Mouse (Mus musculus) forebrain, embryonic 10.5 days (tissue): ENCODE results near the gene Gpsm3. TPM values are rescaled to one million over a fixed set of nuclear protein-coding genes. Genes with fewer than 3 reads are reported as not detected.

ENCODE experiments used
- DNase-seq: peaks from one replicate; pipeline ENCODE4 v3.0.0-alpha.2; 2017; ENCODE audit warnings: low spot score; ENCODE audit errors: extremely low spot score
- H3K27ac ChIP-seq: fragments of 300-500 bp; sonication (generic); 2 replicates; pipeline ENCODE4 v1.5.1; 2016; ENCODE audit warnings: mild to moderate bottlenecking
- H3K27me3 ChIP-seq: fragments of 300-500 bp; sonication (generic); 2 replicates; pipeline ENCODE4 v1.6.1; 2016; ENCODE audit warnings: mild to moderate bottlenecking; ENCODE audit not compliant: poor library complexity, severe bottlenecking
- H3K36me3 ChIP-seq: fragments of 300-500 bp; sonication (generic); replicated peaks from 2 replicates; pipeline ENCODE4 v1.6.1; 2016; ENCODE audit warnings: mild to moderate bottlenecking, moderate library complexity
- H3K4me1 ChIP-seq: fragments of 300-500 bp; sonication (generic); 2 replicates; pipeline ENCODE4 v1.6.1; 2016
- H3K4me3 ChIP-seq: fragments of 300-500 bp; sonication (generic); 2 replicates; pipeline ENCODE4 v1.5.1; 2016; ENCODE audit warnings: mild to moderate bottlenecking, moderate library complexity
- H3K9me3 ChIP-seq: fragments of 300-500 bp; sonication (generic); 2 replicates; pipeline ENCODE4 v1.6.1; 2016; ENCODE audit warnings: mild to moderate bottlenecking, moderate library complexity
- WGBS: fragments of 180-500 bp; shearing (Covaris S2); methylation state at CpG from one replicate; pipeline ENCODE4 v1.1.7; 2016; 5-methylcytosine and 5-hydroxymethylcytosine counted together
- polyA plus RNA-seq: library from polyadenylated mRNA; unstranded; fragments of >200 nt; fragmentation: Nextera tagmentation; extraction: Ambion mirVana; gene quantifications from 2 replicates; pipeline ENCODE4 v1.2.1, GENCODE M21; 2016

Gene Gpsm3
- polyA plus RNA-seq, 1 experiment from 2014 or later: 5.9 TPM

DNA sequence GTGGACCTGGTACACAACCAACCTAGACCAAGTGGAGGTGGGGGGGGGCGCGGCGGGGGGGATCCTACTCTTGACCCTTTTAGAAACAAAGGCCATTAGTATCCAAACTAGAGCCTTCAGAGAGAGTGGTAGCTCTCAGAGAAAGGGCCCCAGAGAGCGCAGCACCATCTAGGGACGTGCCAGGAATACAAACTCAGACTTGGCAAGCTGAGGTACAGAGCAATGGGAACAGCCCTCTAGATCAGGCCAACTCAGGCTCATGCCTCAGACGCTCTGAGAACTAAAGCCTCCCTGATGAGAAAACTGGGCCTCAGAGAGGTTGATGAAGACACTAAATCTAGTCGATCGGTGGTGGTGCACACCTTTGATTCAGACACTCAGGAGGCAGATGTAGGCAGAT lies 4.5 kb upstream of the Gpsm3 start:
- H3K27ac ChIP-seq: peak overlapping the region; percentile 98
- H3K4me1 ChIP-seq: peaks cover 59% of the 10 kb centered on the region
- WGBS: 90% methylated on average over 8 of the region's 8 CpGs
- H3K36me3 ChIP-seq: no peaks in the 10 kb centered on the region
- no peak for DNase-seq
- H3K27me3 ChIP-seq: no peaks in the 10 kb centered on the region
- H3K4me3 ChIP-seq: peak overlapping the region; percentile 78; the same call in 1 of the 2 replicates
- H3K9me3 ChIP-seq: no peaks in the 10 kb centered on the region

DNA sequence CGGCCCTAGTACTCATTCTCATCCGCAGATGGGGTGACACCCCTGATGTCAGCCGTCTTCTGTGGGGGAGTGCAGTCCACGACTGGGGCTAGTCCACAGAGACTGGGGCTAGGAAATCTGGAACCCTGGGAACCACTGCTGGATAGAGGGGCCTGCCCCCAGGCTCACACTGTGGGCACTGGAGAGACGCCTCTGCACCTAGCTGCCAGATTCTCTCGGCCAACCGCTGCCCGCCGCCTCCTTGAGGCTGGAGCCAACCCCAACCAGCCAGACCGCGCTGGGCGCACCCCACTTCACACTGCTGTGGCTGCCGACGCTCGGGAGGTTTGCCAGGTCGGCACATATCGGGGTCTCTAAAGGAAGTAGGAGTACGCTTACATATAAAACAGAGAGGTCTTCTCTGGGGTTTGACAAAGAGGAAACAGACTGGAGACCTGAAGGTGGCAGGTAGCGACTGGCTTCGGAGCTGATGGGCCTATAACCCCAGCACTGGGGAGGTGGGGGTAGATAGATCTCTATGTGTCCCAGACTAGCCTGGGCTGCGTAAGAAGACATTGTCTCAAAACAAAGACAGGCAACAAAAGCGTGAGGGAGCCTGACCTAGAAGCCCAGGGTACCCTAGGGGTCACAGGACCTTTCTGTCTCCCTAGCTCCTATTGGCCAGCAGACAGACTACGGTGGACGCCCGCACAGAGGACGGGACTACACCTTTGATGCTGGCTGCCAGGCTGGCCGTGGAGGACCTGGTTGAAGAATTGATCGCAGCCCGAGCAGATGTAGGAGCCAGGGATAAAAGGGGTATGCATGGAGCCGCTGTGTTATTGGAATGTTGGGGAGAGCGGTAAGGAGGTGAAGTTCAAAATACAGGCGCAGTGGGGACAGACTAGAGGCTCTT lies 3.5 kb upstream of the Gpsm3 start:
- Histone ChIP-seq H3K4me3 (peak overlapping the region; percentile 78), H3K36me3 (no peaks in the 10 kb centered on the region), H3K27me3 (no peaks in the 10 kb centered on the region), H3K9me3 (no peaks in the 10 kb centered on the region), H3K4me1 (peaks cover 69% of the 10 kb centered on the region), H3K27ac (peak overlapping the region; percentile 98)
- no peak for DNase-seq
- WGBS: 20% methylated on average over 32 of the region's 32 CpGs

DNA sequence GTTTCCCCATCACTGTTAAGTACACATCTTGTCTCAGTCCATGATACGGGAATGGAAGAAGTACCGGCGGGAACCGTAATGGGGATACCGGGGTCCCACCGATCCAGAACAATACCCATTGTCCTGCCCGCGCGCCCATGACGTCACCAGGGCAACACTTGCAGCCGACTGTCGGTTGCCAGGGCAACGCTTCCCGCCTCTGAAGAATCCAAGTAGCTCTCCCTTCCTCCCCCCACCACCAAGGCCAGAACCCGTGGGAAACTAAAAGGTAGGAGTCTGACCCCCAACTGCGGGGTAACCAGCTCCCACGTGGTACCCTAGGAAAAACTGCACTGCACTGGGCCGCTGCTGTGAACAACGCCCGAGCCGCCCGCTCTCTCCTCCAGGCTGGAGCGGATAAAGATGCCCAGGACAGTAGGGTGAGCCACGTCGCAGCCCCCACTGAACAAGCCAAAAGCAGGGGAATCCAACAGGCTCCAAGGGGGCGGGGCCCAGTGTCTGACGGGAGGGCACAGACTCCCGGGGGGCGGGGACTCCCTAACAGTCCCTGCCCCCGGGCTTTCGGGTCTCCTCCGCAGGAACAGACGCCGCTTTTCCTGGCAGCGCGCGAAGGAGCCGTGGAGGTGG lies 2.7 kb upstream of the Gpsm3 start:
- Histone ChIP-seq H3K9me3 (no peaks in the 10 kb centered on the region), H3K4me3 (peak overlapping the region; percentile 78), H3K36me3 (no peaks in the 10 kb centered on the region), H3K27ac (peak overlapping the region; percentile 98), H3K4me1 (peaks cover 76% of the 10 kb centered on the region), H3K27me3 (no peaks in the 10 kb centered on the region)
- peak; percentile 93 for DNase-seq
- WGBS: under 1% methylated on average over 38 of the region's 38 CpGs

DNA sequence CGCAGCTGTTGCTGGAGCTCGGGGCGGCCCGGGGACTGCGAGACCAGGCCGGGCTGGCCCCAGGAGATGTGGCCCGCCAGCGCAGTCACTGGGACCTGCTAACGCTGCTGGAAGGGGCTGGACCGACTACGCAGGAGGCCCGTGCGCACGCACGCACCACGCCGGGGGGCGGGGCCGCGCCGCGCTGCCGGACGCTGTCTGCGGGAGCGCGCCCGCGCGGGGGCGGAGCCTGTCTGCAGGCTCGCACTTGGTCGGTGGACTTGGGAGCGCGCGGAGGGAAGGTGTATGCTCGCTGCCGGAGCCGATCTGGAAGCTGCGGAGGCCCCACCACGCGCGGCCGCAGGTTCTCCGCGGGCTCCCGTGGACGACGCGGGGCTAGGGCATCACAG lies 2.2 kb upstream of the Gpsm3 start:
- DNase-seq: peak; percentile 94
- WGBS: under 1% methylated on average over 49 of the region's 50 CpGs
- Histone ChIP-seq H3K4me1 (peaks cover 82% of the 10 kb centered on the region), H3K4me3 (peak overlapping the region; percentile 78), H3K27ac (peak overlapping the region; percentile 98), H3K36me3 (no peaks in the 10 kb centered on the region), H3K9me3 (no peaks in the 10 kb centered on the region), H3K27me3 (no peaks in the 10 kb centered on the region)

- H3K36me3 ChIP-seq: no peaks in the 10 kb centered on the region
- no peaks in the 10 kb centered on the region for H3K9me3 ChIP-seq
- WGBS: 4% methylated on average over 19 of the region's 19 CpGs
- no peaks in the 10 kb centered on the region for H3K27me3 ChIP-seq
- H3K4me1 ChIP-seq: peaks cover 86% of the 10 kb centered on the region
- H3K4me3 ChIP-seq: peak overlapping the region; percentile 78
- no peak for DNase-seq
- H3K27ac ChIP-seq: peak overlapping the region; percentile 98
Measured at GRCm38 (mm10) chr17:34587814-34588213, 1.8 kb upstream of the Gpsm3 start.

DNA sequence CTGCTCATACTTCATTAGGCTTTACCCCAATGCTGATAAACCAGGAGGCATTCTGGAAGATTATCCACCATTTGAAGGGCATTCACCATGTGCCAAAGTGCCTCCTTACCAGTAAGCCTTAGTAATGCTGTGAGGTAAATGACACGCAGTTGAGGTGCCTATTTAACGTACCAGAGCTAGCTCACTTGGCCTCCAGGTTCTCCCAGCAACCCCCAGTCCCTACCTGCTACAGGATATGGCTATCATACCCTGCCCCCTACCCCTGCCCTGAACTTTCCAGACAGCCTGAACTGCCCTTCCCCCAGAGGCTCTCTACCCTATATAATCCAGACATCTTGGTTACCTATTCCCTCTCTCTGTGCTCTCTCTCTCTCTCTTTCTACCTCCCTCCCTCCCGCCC lies 839 bp upstream of the Gpsm3 start:
- 70% methylated on average over 3 of the region's 3 CpGs for WGBS
- Histone ChIP-seq H3K27ac (peak overlapping the region; percentile 100; the same call in 1 of the 2 replicates), H3K27me3 (no peaks in the 10 kb centered on the region), H3K4me1 (peaks cover 95% of the 10 kb centered on the region), H3K4me3 (peak overlapping the region; percentile 94; the same call in 1 of the 2 replicates), H3K9me3 (no peaks in the 10 kb centered on the region), H3K36me3 (peaks cover 2% of the 10 kb centered on the region)
- DNase-seq: no peak

DNA sequence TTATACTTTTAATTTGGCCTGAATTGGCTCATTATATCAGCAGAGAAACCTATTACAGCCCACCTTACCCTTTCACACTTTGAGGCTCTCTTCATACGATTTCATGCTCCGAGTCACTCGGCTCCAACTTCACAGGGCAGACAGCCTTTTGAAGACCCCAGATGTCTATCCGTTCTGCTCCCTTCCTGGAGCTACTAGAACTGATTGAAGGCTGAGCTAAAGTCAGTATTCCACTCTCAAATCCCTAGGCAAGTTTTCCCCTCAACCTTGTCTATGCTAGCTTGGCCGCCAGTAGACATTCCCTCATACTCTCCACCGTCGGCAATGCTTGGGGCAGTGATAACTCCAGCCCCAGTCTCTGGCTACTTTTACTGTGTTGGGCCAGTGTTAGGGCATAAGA lies 400 bp upstream of the Gpsm3 start:
- peak overlapping the region; percentile 100 for H3K27ac ChIP-seq
- H3K9me3 ChIP-seq: no peaks in the 10 kb centered on the region
- WGBS: 52% methylated on average over 7 of the region's 7 CpGs
- no peaks in the 10 kb centered on the region for H3K27me3 ChIP-seq
- peaks cover 99% of the 10 kb centered on the region for H3K4me1 ChIP-seq
- no peak for DNase-seq
- peak overlapping the region; percentile 94; the same call in 1 of the 2 replicates for H3K4me3 ChIP-seq
- H3K36me3 ChIP-seq: peaks cover 6% of the 10 kb centered on the region

DNA sequence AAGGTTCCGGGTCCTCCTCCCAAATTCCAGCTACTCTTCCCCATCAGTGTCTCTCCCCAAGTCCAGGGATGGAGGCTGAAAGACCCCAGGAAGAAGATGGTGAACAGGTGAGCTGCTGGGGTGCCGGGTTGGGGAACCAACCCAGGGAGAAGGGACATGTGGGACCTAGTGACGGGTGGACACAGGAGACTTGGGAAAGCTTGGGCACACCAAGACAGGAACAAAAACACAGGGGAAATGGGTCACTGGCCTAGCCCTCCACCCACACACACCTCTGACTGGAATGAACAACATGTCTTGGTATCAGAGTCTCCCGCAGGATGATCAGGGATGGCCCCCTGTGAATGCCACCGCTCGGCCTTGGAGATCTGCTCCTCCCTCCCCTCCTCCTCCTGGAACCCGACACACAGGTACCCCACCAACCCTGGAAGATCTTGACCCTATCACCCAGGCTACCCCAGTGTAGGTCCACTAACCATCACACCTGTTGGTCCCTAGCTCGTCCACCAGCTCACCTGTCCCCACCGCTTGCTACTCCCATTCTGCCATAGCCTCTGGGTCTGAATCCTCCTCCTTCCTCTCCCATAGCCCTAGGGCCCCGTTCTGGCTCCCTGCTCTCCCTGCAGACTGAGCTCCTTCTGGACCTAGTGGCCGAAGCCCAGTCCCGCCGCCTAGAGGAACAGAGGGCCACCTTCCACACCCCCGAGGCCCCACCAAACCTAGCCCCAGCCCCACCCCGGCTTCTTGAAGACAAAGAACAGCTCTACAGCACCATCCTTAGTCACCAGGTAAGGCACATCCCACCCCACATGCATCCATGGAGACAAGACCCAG lies 765 bp downstream of the Gpsm3 start:
- no peaks in the 10 kb centered on the region for H3K27me3 ChIP-seq
- peaks cover 100% of the 10 kb centered on the region for H3K4me1 ChIP-seq
- WGBS: 63% methylated on average over 15 of the region's 15 CpGs
- peak overlapping the region; percentile 94 for H3K4me3 ChIP-seq
- no peaks in the 10 kb centered on the region for H3K9me3 ChIP-seq
- peak overlapping the region; percentile 100 for H3K27ac ChIP-seq
- H3K36me3 ChIP-seq: peaks cover 18% of the 10 kb centered on the region
- DNase-seq: no peak

- peak; percentile 43 for DNase-seq
- no peaks in the 10 kb centered on the region for H3K27me3 ChIP-seq
- peaks cover 100% of the 10 kb centered on the region for H3K4me1 ChIP-seq
- H3K36me3 ChIP-seq: peaks cover 27% of the 10 kb centered on the region
- peak within 1 kb of the TSS; percentile 94 for H3K4me3 ChIP-seq
- peak within 1 kb of the TSS; percentile 100 for H3K27ac ChIP-seq
- 2% methylated on average over 21 of the region's 21 CpGs for WGBS
- H3K9me3 ChIP-seq: no peaks in the 10 kb centered on the region
Measured at GRCm38 (mm10) chr17:34591029-34591993, 1.7 kb downstream of the Gpsm3 start, which contains the start of gene Pbx2. Gene Pbx2, plus strand, starts transcription at chr17:34591266.

- H3K4me1 ChIP-seq: peaks cover 99% of the 10 kb centered on the region
- DNase-seq: peak; percentile 94
Measured at GRCm38 (mm10) chr17:34591994-34592375, 2.4 kb downstream of the Gpsm3 start.

DNA sequence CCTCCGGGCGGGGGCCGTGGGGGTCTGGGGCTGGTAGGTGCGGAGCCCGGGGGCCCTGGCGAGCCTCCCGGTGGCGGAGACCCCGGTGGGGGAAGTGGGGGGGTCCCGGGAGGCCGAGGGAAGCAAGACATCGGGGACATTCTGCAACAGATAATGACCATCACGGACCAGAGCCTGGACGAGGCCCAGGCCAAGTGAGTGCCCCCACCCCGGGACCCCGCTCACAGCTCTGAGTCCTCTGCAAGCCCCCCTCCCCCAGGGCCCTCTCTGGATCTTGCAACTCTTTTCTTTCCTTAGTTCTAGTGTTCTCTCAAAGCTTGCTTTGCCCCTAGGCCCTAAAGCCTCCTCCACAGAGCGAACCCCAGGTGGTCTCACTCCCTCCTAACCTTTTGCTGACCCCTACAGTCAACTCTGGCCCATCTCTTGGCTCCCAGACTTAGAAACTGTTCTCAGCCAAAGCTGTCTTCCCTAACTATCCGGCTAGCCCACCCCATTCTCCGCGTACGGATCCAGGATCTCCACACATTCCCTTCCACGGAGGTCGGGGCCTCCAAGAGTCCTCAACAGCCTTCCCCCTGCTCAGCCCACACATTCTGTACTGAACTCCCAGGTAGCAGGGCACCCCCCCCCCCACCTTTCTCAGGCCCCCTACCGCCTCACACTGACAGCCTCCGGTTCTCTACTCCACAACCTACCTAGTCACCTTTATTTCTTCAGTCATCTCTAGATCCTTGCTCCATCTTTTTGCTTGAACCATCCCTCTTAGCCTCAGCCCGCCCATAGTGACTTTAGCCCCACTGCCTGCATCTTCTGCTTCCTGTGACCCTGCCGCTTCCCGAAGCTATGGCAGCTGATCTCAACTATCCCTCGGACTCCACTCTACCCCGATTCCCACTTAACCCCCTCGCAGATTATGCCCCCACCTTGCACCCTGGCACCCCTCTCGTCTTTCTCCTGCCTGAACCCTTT lies 3.3 kb downstream of the Gpsm3 start:
- Histone ChIP-seq H3K4me1 (peaks cover 97% of the 10 kb centered on the region), H3K4me3 (peak overlapping the region; percentile 94), H3K27me3 (no peaks in the 10 kb centered on the region), H3K36me3 (peaks cover 32% of the 10 kb centered on the region), H3K9me3 (no peaks in the 10 kb centered on the region), H3K27ac (peak overlapping the region; percentile 100)
- WGBS: 3% methylated on average over 31 of the region's 32 CpGs
- DNase-seq: peak; percentile 58

More at GRCm38 (mm10) chr17:34591994-34592375, 2.4 kb downstream of the Gpsm3 start:
- Histone ChIP-seq H3K27me3 (no peaks in the 10 kb centered on the region), H3K9me3 (no peaks in the 10 kb centered on the region), H3K27ac (peak overlapping the region; percentile 100), H3K4me3 (peak overlapping the region; percentile 94), H3K36me3 (peaks cover 32% of the 10 kb centered on the region)
- under 1% methylated on average over 33 of the region's 35 CpGs for WGBS
